Mouse (Mus musculus): Measurements from ENCODE around the gene Pld5. TPM values are rescaled to one million over a fixed set of nuclear protein-coding genes. Genes with fewer than 3 reads are reported as not detected.

Gene Pld5
- polyA plus RNA-seq, 1 experiment from 2014 or later: 7.0 TPM

- H3K4me3 ChIP-seq (replicated peaks): peak overlapping the region; percentile 24
- 0 out of 2 replicates have a peak overlapping the region, but pooled peaks have one; percentile 23 for H3K9ac ChIP-seq (replicated peaks)
- H3K27ac ChIP-seq (replicated peaks): peak overlapping the region; percentile 64
- H3K36me3 ChIP-seq: no peaks in the 10 kb centered on the region
- peaks cover 14% of the 10 kb centered on the region for H3K4me1 ChIP-seq
- WGBS: 18% methylated on average over 17 of the region's 17 CpGs
- H3K9me3 ChIP-seq (replicated peaks): no peaks in the 10 kb centered on the region
- ATAC-seq (ENCODE audit: low FRiP score): peak; percentile 46; the same call in 1 of the 2 replicates
- no peaks in the 10 kb centered on the region for H3K27me3 ChIP-seq (replicated peaks)
- peak overlapping the region; percentile 54 for H3K4me2 ChIP-seq
Observed at GRCm38 (mm10) chr1:176213645-176214221, 61.4 kb downstream of the Pld5 start.

- 59% methylated on average over 9 of the region's 9 CpGs for WGBS
- H3K4me3 ChIP-seq (replicated peaks): peak overlapping the region; percentile 24
- H3K4me1 ChIP-seq: peaks cover 14% of the 10 kb centered on the region
- H3K27me3 ChIP-seq (replicated peaks): no peaks in the 10 kb centered on the region
- 0 out of 2 replicates have a peak overlapping the region, but pooled peaks have one; percentile 23 for H3K9ac ChIP-seq (replicated peaks)
- no peak overlapping the region for H3K27ac ChIP-seq (replicated peaks)
- H3K4me2 ChIP-seq: peak overlapping the region; percentile 54
- H3K36me3 ChIP-seq: no peaks in the 10 kb centered on the region
- no peaks in the 10 kb centered on the region for H3K9me3 ChIP-seq (replicated peaks)
- peak; percentile 40; the same call in 1 of the 2 replicates for ATAC-seq (ENCODE audit: low FRiP score)
Observed at GRCm38 (mm10) chr1:176212922-176213644, 62.0 kb downstream of the Pld5 start.

GRCm38 (mm10) chr1:176210803-176211202 lies 64.3 kb downstream of the Pld5 start:
- ATAC-seq (ENCODE audit: low FRiP score): no peak
- Histone ChIP-seq H3K27me3 (replicated peaks) (no peaks in the 10 kb centered on the region), H3K4me1 (peaks cover 14% of the 10 kb centered on the region), H3K4me2 (no peak overlapping the region), H3K36me3 (no peaks in the 10 kb centered on the region), H3K9ac (replicated peaks) (no peak overlapping the region), H3K4me3 (replicated peaks) (no peak overlapping the region), H3K9me3 (replicated peaks) (no peaks in the 10 kb centered on the region), H3K27ac (replicated peaks) (no peak overlapping the region)
- 100% methylated on average over 1 of the region's 1 CpGs for WGBS

GRCm38 (mm10) chr1:176208014-176208413 lies 67.1 kb downstream of the Pld5 start:
- ATAC-seq (ENCODE audit: low FRiP score): no peak
- H3K9ac ChIP-seq (replicated peaks): no peak overlapping the region
- no peaks in the 10 kb centered on the region for H3K9me3 ChIP-seq (replicated peaks)
- no peak overlapping the region for H3K27ac ChIP-seq (replicated peaks)
- no peaks in the 10 kb centered on the region for H3K36me3 ChIP-seq
- H3K4me1 ChIP-seq: peaks cover 1% of the 10 kb centered on the region; the same call in 1 of the 2 replicates
- no peak overlapping the region for H3K4me3 ChIP-seq (replicated peaks)
- no peak overlapping the region for H3K4me2 ChIP-seq
- WGBS: 85% methylated on average over 2 of the region's 2 CpGs
- no peaks in the 10 kb centered on the region for H3K27me3 ChIP-seq (replicated peaks)

GRCm38 (mm10) chr1:176202360-176202759 lies 72.8 kb downstream of the Pld5 start:
- no peaks in the 10 kb centered on the region for H3K9me3 ChIP-seq (replicated peaks)
- no peak overlapping the region for H3K27ac ChIP-seq (replicated peaks)
- H3K4me1 ChIP-seq: no peaks in the 10 kb centered on the region
- H3K4me2 ChIP-seq: no peak overlapping the region
- no peak overlapping the region for H3K9ac ChIP-seq (replicated peaks)
- no peak overlapping the region for H3K4me3 ChIP-seq (replicated peaks)
- 84% methylated on average over 3 of the region's 3 CpGs for WGBS
- no peaks in the 10 kb centered on the region for H3K36me3 ChIP-seq
- no peak for ATAC-seq (ENCODE audit: low FRiP score)
- no peaks in the 10 kb centered on the region for H3K27me3 ChIP-seq (replicated peaks)

GRCm38 (mm10) chr1:176197036-176197766 lies 77.9 kb downstream of the Pld5 start:
- Histone ChIP-seq H3K27ac (replicated peaks) (no peak overlapping the region), H3K9ac (replicated peaks) (no peak overlapping the region), H3K9me3 (replicated peaks) (no peaks in the 10 kb centered on the region), H3K27me3 (replicated peaks) (no peaks in the 10 kb centered on the region), H3K4me1 (no peaks in the 10 kb centered on the region), H3K4me2 (no peak overlapping the region), H3K36me3 (no peaks in the 10 kb centered on the region), H3K4me3 (replicated peaks) (no peak overlapping the region)
- ATAC-seq (ENCODE audit: low FRiP score): no peak
- WGBS: 79% methylated on average over 6 of the region's 6 CpGs

GRCm38 (mm10) chr1:176196341-176196740 lies 78.8 kb downstream of the Pld5 start:
- WGBS: 90% methylated on average over 4 of the region's 4 CpGs
- Histone ChIP-seq H3K27ac (replicated peaks) (no peak overlapping the region), H3K9me3 (replicated peaks) (no peaks in the 10 kb centered on the region), H3K4me3 (replicated peaks) (no peak overlapping the region), H3K27me3 (replicated peaks) (no peaks in the 10 kb centered on the region), H3K4me1 (no peaks in the 10 kb centered on the region), H3K36me3 (no peaks in the 10 kb centered on the region), H3K4me2 (no peak overlapping the region), H3K9ac (replicated peaks) (no peak overlapping the region)
- ATAC-seq (ENCODE audit: low FRiP score): no peak

GRCm38 (mm10) chr1:176194727-176195126 lies 80.4 kb downstream of the Pld5 start:
- Histone ChIP-seq H3K4me1 (no peaks in the 10 kb centered on the region), H3K9ac (replicated peaks) (no peak overlapping the region), H3K4me3 (replicated peaks) (no peak overlapping the region), H3K4me2 (no peak overlapping the region), H3K36me3 (no peaks in the 10 kb centered on the region), H3K9me3 (replicated peaks) (no peaks in the 10 kb centered on the region), H3K27me3 (replicated peaks) (no peaks in the 10 kb centered on the region), H3K27ac (replicated peaks) (no peak overlapping the region)
- WGBS: 84% methylated on average over 2 of the region's 2 CpGs
- no peak for ATAC-seq (ENCODE audit: low FRiP score)

- ATAC-seq (ENCODE audit: low FRiP score): no peak
- Histone ChIP-seq H3K27me3 (replicated peaks) (no peaks in the 10 kb centered on the region), H3K4me1 (no peaks in the 10 kb centered on the region), H3K36me3 (no peaks in the 10 kb centered on the region), H3K4me3 (replicated peaks) (no peak overlapping the region), H3K27ac (replicated peaks) (no peak overlapping the region), H3K4me2 (no peak overlapping the region), H3K9me3 (replicated peaks) (no peaks in the 10 kb centered on the region), H3K9ac (replicated peaks) (no peak overlapping the region)
- 54% methylated on average over 6 of the region's 6 CpGs for WGBS
Observed at GRCm38 (mm10) chr1:176183991-176184390, 91.1 kb downstream of the Pld5 start.

- Histone ChIP-seq H3K27ac (replicated peaks) (no peak overlapping the region), H3K4me2 (no peak overlapping the region), H3K9ac (replicated peaks) (no peak overlapping the region), H3K27me3 (replicated peaks) (no peaks in the 10 kb centered on the region), H3K4me1 (peaks cover 6% of the 10 kb centered on the region), H3K36me3 (no peaks in the 10 kb centered on the region), H3K4me3 (replicated peaks) (no peak overlapping the region), H3K9me3 (replicated peaks) (no peaks in the 10 kb centered on the region)
- 36% methylated on average over 1 of the region's 1 CpGs for WGBS
- peak; percentile 67 for ATAC-seq (ENCODE audit: low FRiP score)
Observed at GRCm38 (mm10) chr1:176174971-176175370, 100.1 kb downstream of the Pld5 start.

- H3K9ac ChIP-seq (replicated peaks): no peak overlapping the region
- no peak overlapping the region for H3K27ac ChIP-seq (replicated peaks)
- ATAC-seq (ENCODE audit: low FRiP score): no peak
- H3K27me3 ChIP-seq (replicated peaks): no peaks in the 10 kb centered on the region
- H3K9me3 ChIP-seq (replicated peaks): no peaks in the 10 kb centered on the region
- H3K4me3 ChIP-seq (replicated peaks): no peak overlapping the region
- WGBS: 70% methylated on average over 5 of the region's 5 CpGs
- no peak overlapping the region for H3K4me2 ChIP-seq
- H3K4me1 ChIP-seq: no peaks in the 10 kb centered on the region
- H3K36me3 ChIP-seq: no peaks in the 10 kb centered on the region
Observed at GRCm38 (mm10) chr1:176167784-176168183, 107.3 kb downstream of the Pld5 start.

GRCm38 (mm10) chr1:176167114-176167513 lies 108.0 kb downstream of the Pld5 start:
- Histone ChIP-seq H3K9ac (replicated peaks) (no peak overlapping the region), H3K27me3 (replicated peaks) (no peaks in the 10 kb centered on the region), H3K4me3 (replicated peaks) (no peak overlapping the region), H3K4me2 (no peak overlapping the region), H3K9me3 (replicated peaks) (no peaks in the 10 kb centered on the region), H3K27ac (replicated peaks) (no peak overlapping the region), H3K36me3 (no peaks in the 10 kb centered on the region), H3K4me1 (no peaks in the 10 kb centered on the region)
- ATAC-seq (ENCODE audit: low FRiP score): no peak
- WGBS: 58% methylated on average over 2 of the region's 2 CpGs
